Mouse (Mus musculus) intestine, embryonic 14.5 days (tissue): ENCODE results near the gene Fndc3b. TPM values are rescaled to one million over a fixed set of nuclear protein-coding genes. Genes with fewer than 3 reads are reported as not detected.
A peak's percentile ranks its signal among the peaks of the same experiment; 100 is the strongest.

Experiments used
- ATAC-seq: fragments of 200-750 bp; cut with Nextera tagmentation; replicated peaks from 2 replicates; pipeline ENCODE4 v1.8.0; 2017; ENCODE audit warnings: low read depth, moderate number of reproducible peaks, moderate TSS enrichment, moderate library complexity; ENCODE audit not compliant: low FRiP score, low TSS enrichment
- DNase-seq: peaks from one replicate; pipeline ENCODE4 v3.0.0-alpha.2; 2018; ENCODE audit warnings: low spot score
- H3K27ac ChIP-seq: fragments of 300-500 bp; sonication (generic); 2 replicates; pipeline ENCODE4 v1.5.1; 2014; ENCODE audit warnings: low read depth, mild to moderate bottlenecking, control low read depth
- H3K27me3 ChIP-seq: fragments of 300-500 bp; sonication (generic); replicated peaks from 2 replicates; pipeline ENCODE4 v1.6.1; 2014; ENCODE audit warnings: low read length, control low read depth; ENCODE audit not compliant: control insufficient read depth, insufficient read depth
- H3K36me3 ChIP-seq: fragments of 300-500 bp; sonication (generic); 2 replicates; pipeline ENCODE4 v1.6.1; 2014; ENCODE audit warnings: low read length, control low read depth; ENCODE audit not compliant: control insufficient read depth, insufficient read depth
- H3K4me1 ChIP-seq: fragments of 300-500 bp; sonication (generic); replicated peaks from 2 replicates; pipeline ENCODE4 v1.6.1; 2014; ENCODE audit warnings: low read length, control low read depth, mixed read lengths; ENCODE audit not compliant: control insufficient read depth, insufficient read depth
- H3K4me2 ChIP-seq: fragments of 300-500 bp; sonication (generic); 2 replicates; pipeline ENCODE4 v1.6.1; 2014; ENCODE audit warnings: low read length
- H3K4me3 ChIP-seq: fragments of 300-500 bp; sonication (generic); 2 replicates; pipeline ENCODE4 v1.5.1; 2014; ENCODE audit warnings: low read depth, low read length, control low read depth, mixed read lengths
- H3K9ac ChIP-seq: fragments of 300-500 bp; sonication (generic); 2 replicates; pipeline ENCODE4 v1.6.1; 2014; ENCODE audit warnings: mild to moderate bottlenecking, low read length
- H3K9me3 ChIP-seq: fragments of 300-500 bp; sonication (generic); 2 replicates; pipeline ENCODE4 v1.6.1; 2016; ENCODE audit warnings: low read length, control low read depth; ENCODE audit not compliant: control insufficient read depth
- WGBS: fragments of 180-500 bp; shearing (Covaris S2); extraction: QIAGEN DNeasy Blood & Tissue Kit; methylation state at CpG from one replicate; pipeline ENCODE4 v1.1.7; 2014; 5-methylcytosine and 5-hydroxymethylcytosine counted together
- polyA plus RNA-seq: library from polyadenylated mRNA; unstranded; fragments of >200 nt; fragmentation: Nextera tagmentation; extraction: Ambion mirVana; gene quantifications from 2 replicates; pipeline ENCODE4 v1.2.1, GENCODE M21; 2014

Fndc3b gene
- polyA plus RNA-seq, 1 experiment from 2014 or later: 26.1 TPM

DNA sequence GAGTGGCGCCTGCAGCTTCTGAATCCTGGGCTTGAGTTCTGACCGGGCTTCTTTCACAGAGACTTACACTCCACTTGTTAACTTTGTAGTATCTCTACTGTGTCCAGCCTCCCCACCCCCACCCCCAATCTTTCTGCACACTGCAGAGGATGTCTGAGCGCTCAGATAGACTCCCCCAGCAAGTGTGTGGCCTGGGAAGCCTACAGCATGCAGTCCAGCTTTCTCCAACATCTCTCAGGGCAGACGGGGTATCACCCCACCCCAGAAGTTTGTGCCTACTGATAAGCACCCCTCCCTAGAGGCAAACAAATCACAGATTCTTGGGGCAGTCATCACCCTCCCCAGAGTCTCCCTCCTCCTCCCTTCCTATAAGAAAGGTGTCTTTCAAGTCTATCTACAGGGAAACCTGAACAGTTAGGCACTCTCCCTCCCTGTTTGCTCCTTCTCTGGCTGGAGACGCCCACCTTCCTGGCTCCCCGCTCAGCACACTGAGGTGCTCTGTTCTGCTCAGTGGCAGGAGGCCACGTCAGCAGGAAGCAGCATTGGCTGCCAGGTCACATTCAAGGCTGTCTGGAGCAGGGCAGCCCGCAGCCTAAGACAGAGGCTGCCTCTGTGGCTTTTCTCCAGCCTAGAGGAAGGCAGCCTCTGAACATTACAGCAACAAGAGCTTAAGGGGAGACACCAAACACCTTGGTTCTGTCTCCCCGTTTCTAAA lies 103.9 kb downstream of the Fndc3b start:
- peaks cover 11% of the 10 kb centered on the region for H3K4me1 ChIP-seq
- 34% methylated on average over 9 of the region's 9 CpGs for WGBS
- DNase-seq (no peak), ATAC-seq (peak; percentile 87)
- no peaks in the 10 kb centered on the region for H3K9me3 ChIP-seq
- H3K9ac ChIP-seq: no peak overlapping the region
- H3K27ac ChIP-seq: peak overlapping the region; percentile 38
- no peak overlapping the region for H3K4me2 ChIP-seq
- H3K36me3 ChIP-seq: no peaks in the 10 kb centered on the region
- no peaks in the 10 kb centered on the region for H3K27me3 ChIP-seq
- no peak overlapping the region for H3K4me3 ChIP-seq

DNA sequence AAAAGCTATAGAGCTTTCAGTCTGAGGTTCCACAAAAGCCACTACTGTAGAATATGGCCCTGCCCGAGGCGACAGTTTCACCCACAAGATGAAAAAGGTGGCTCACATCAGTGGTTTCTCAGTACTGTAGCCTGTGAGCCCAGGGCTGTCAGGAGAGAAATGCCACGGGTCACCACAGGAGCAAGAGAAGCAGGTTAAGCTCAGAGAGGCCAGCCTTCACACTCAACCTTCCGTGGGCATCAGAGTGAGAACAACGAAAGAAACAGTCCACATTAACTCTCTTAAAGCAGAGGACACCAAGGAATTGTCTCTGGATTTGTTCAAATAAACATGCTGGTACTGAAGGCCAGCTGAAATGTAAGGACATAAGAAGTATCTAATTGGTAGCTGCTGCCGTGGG lies 104.5 kb downstream of the Fndc3b start:
- H3K27me3 ChIP-seq: no peaks in the 10 kb centered on the region
- WGBS: 83% methylated on average over 6 of the region's 6 CpGs
- H3K4me3 ChIP-seq: no peak overlapping the region
- no peak overlapping the region for H3K27ac ChIP-seq
- ATAC-seq (no peak), DNase-seq (no peak)
- H3K9ac ChIP-seq: no peak overlapping the region
- no peak overlapping the region for H3K4me2 ChIP-seq
- H3K9me3 ChIP-seq: no peaks in the 10 kb centered on the region
- no peaks in the 10 kb centered on the region for H3K36me3 ChIP-seq
- peaks cover 11% of the 10 kb centered on the region for H3K4me1 ChIP-seq

DNA sequence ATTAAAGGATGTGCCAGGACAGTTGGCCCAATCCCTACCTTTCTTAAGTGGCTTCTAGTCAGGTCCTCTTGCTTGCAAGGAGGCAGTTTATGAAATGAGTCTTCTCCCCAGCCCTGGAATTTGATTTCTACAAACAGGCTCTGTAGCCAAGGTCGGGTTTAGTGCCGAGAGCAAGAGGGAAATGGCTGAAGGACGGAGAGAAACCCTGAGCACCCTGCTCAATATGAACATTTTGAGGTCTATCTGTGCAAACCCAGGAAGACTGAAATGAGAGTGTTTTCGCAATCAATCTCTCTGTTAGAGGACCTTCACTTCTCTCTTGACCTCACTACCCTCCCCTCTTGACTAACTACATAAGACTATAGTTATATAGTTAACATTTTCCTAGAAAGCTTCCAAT lies 105.5 kb downstream of the Fndc3b start:
- no peak for DNase-seq
- Histone ChIP-seq H3K4me2 (no peak overlapping the region), H3K27me3 (no peaks in the 10 kb centered on the region), H3K36me3 (no peaks in the 10 kb centered on the region), H3K4me1 (peaks cover 18% of the 10 kb centered on the region), H3K4me3 (no peak overlapping the region), H3K9me3 (no peaks in the 10 kb centered on the region), H3K27ac (no peak overlapping the region), H3K9ac (no peak overlapping the region)
- no peak for ATAC-seq
- 88% methylated on average over 4 of the region's 4 CpGs for WGBS

DNA sequence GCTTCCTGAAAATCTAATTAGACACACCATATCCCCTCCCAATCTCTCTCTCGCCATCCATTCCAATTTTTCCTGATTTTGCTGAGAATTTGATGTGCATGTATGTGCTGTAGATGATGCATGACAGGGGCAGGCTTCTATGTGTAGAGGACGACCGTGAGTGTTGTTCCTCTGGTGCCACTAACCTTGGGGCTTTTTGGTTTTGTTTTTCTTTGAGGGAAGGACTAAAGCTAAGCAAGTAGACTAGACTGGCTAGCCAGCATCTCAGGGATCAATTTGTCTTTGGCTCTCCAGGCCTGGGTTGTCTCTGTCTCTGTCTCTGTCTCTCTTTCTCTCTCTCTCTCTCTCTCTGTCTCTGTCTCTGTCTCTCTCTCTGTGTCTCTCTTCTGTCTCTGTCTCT lies 106.0 kb downstream of the Fndc3b start:
- 94% methylated on average over 3 of the region's 3 CpGs for WGBS
- ATAC-seq (no peak), DNase-seq (no peak)
- H3K4me3 ChIP-seq: no peak overlapping the region
- no peaks in the 10 kb centered on the region for H3K27me3 ChIP-seq
- no peak overlapping the region for H3K27ac ChIP-seq
- H3K36me3 ChIP-seq: no peaks in the 10 kb centered on the region
- no peaks in the 10 kb centered on the region for H3K9me3 ChIP-seq
- no peak overlapping the region for H3K9ac ChIP-seq
- peaks cover 22% of the 10 kb centered on the region for H3K4me1 ChIP-seq
- H3K4me2 ChIP-seq: no peak overlapping the region

DNA sequence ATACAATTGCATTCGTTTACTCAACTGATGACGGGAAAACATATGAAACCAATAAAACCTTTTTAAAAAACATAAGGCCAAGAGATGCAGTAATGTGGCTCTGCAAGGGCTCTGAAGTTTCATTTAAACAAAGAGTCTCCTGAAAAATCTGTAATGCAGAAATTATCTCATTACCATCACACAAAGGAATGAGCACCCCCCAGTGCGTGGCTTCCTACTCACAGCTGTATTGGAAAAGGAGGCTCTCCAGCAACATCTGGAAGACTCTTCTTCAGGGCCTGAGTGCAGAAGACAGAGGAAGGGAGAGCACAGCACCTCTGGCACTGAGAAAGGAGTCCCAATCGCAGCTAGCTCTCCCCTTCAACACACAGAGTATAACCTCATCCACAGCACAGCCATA lies 106.5 kb downstream of the Fndc3b start:
- Histone ChIP-seq H3K4me2 (no peak overlapping the region), H3K4me3 (no peak overlapping the region), H3K9me3 (no peaks in the 10 kb centered on the region), H3K4me1 (peaks cover 22% of the 10 kb centered on the region), H3K27me3 (no peaks in the 10 kb centered on the region), H3K9ac (no peak overlapping the region), H3K36me3 (no peaks in the 10 kb centered on the region), H3K27ac (no peak overlapping the region)
- ATAC-seq (no peak), DNase-seq (no peak)
- WGBS: 81% methylated on average over 4 of the region's 4 CpGs

DNA sequence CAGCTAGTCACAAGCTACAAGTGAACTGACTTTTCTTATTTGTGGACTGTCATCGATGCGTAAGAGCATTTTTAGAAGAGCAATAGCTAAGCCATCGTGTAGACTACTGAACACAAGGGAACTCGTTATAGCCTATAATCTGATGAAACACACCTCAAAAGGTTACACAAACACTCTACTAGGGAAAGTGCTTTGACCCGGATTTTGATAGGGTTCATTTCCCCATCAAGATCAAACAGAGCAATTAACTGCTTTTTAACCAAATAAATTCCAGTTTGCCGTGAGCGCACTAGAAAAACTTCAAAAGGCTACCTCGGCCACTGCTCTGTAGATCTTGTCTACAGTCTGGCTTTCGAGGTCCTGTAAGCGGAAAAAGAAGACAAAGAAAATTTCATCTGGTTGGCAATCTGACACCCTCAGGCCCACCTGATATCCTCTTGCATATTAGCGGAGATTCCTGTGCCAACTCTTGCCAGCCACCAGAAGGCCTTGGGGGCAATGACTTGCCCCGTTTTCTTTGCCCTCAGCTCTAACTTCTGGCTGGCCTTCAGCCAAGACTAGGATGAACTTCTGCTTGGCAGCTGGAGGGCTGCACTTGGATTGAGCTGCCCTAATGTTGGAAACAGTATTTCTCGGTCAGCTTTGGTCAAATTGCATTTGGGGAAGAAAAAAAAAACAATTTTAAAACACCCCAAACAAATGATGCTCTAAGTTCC lies 107.0 kb downstream of the Fndc3b start:
- H3K4me2 ChIP-seq: no peak overlapping the region
- no peaks in the 10 kb centered on the region for H3K27me3 ChIP-seq
- H3K36me3 ChIP-seq: no peaks in the 10 kb centered on the region
- ATAC-seq (no peak), DNase-seq (no peak)
- 63% methylated on average over 13 of the region's 13 CpGs for WGBS
- H3K27ac ChIP-seq: no peak overlapping the region
- H3K4me3 ChIP-seq: no peak overlapping the region
- no peak overlapping the region for H3K9ac ChIP-seq
- no peaks in the 10 kb centered on the region for H3K9me3 ChIP-seq
- peaks cover 22% of the 10 kb centered on the region for H3K4me1 ChIP-seq

DNA sequence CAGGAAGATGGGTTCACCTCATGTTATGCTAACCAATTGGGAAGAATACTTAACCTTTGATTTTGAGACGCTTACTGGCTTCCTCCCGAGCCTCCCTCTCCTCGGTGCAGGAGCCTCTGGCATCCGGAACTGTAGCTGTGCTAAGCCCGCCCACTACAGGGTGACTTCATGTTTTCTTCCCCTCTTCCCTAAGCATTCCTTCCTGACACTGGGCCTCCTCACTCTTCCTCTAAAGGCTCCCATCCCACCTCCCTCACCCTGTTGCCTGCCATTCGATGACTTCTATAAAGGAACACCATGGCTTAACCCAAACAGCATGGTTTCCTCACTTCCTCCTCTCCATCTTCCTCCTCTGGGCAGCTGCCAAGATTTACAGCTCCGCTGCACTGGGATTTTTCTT lies 110.5 kb downstream of the Fndc3b start:
- Histone ChIP-seq H3K36me3 (no peaks in the 10 kb centered on the region), H3K9ac (no peak overlapping the region), H3K4me3 (no peak overlapping the region), H3K4me1 (peaks cover 11% of the 10 kb centered on the region), H3K27me3 (no peaks in the 10 kb centered on the region), H3K9me3 (no peaks in the 10 kb centered on the region), H3K4me2 (no peak overlapping the region), H3K27ac (no peak overlapping the region)
- ATAC-seq: no peak; the same call in 1 of the 2 replicates
- 31% methylated on average over 7 of the region's 7 CpGs for WGBS
- DNase-seq: no peak

DNA sequence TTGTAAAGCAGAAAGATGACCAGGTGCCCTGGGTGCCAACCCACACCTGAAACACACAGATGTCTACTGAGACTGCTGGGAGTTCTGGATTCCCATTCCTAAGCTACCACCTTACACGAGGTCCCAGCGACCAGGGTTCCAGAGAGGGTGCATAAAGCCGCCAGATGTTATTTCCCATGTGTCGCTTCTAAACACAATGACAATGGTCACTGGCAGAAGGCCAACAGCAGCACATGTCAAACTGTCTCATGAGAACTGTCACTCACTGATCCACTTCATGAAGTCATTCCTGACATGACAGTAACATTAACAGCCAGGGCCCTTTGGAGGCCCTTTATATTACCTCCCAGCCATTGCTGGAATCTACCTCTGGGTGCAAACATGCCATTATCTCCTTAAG lies 110.9 kb downstream of the Fndc3b start:
- no peaks in the 10 kb centered on the region for H3K9me3 ChIP-seq
- 71% methylated on average over 4 of the region's 4 CpGs for WGBS
- no peak overlapping the region for H3K4me3 ChIP-seq
- no peaks in the 10 kb centered on the region for H3K36me3 ChIP-seq
- ATAC-seq: no peak
- H3K27ac ChIP-seq: no peak overlapping the region
- peaks cover 11% of the 10 kb centered on the region for H3K4me1 ChIP-seq
- no peak overlapping the region for H3K9ac ChIP-seq
- H3K27me3 ChIP-seq: no peaks in the 10 kb centered on the region
- DNase-seq: no peak
- H3K4me2 ChIP-seq: no peak overlapping the region
